Mouse (Mus musculus): ENCODE measurements around the gene Dazap2. TPM values are rescaled to one million over a fixed set of nuclear protein-coding genes. Genes with fewer than 3 reads are reported as not detected.

The Dazap2 gene
- 103 and 126 TPM in 2 replicates for polyA plus RNA-seq (2011; ENCODE audit: insufficient read length, low read depth, missing spikeins)

- Histone ChIP-seq H3K27ac (ENCODE audit: insufficient read depth, low read length) (0 out of 2 replicates have a peak within 1 kb of the TSS, but pooled peaks have one; percentile 6), H3K4me3 (ENCODE audit: insufficient read depth, low read length) (peak within 1 kb of the TSS; percentile 82), H3K4me1 (ENCODE audit: control insufficient read depth, insufficient read depth, low read length) (peaks cover 5% of the 10 kb centered on the region; the same call in 1 of the 2 replicates)
- TF ChIP-seq CTCF (IDR thresholded peaks at IDR 0.05; ENCODE audit: borderline replicate concordance, insufficient read depth, low read length) (no peak), POLR2A (IDR thresholded peaks at IDR 0.05; ENCODE audit: low read depth, low read length) (peak; percentile 97)
Measured at GRCm38 (mm10) chr15:100614996-100615824, at the start of gene Dazap2. Dazap2 (plus strand) TSS chr15:100615349.

GRCm38 (mm10) chr15:100566531-100566930 lies 48.6 kb upstream of the Dazap2 start:
- Histone ChIP-seq H3K4me1 (ENCODE audit: control insufficient read depth, insufficient read depth, low read length) (no peaks in the 10 kb centered on the region), H3K27ac (ENCODE audit: insufficient read depth, low read length) (no peak overlapping the region), H3K4me3 (ENCODE audit: insufficient read depth, low read length) (no peak overlapping the region)
- no peak for TF ChIP-seq POLR2A (IDR thresholded peaks at IDR 0.05; ENCODE audit: low read depth, low read length)
- no peak for TF ChIP-seq CTCF (IDR thresholded peaks at IDR 0.05; ENCODE audit: borderline replicate concordance, insufficient read depth, low read length)

- H3K4me3 ChIP-seq (ENCODE audit: insufficient read depth, low read length): no peak overlapping the region
- no peak for TF ChIP-seq CTCF (IDR thresholded peaks at IDR 0.05; ENCODE audit: borderline replicate concordance, insufficient read depth, low read length)
- TF ChIP-seq POLR2A (IDR thresholded peaks at IDR 0.05; ENCODE audit: low read depth, low read length): no peak
- no peak overlapping the region for H3K27ac ChIP-seq (ENCODE audit: insufficient read depth, low read length)
- H3K4me1 ChIP-seq (ENCODE audit: control insufficient read depth, insufficient read depth, low read length): no peaks in the 10 kb centered on the region
Measured at GRCm38 (mm10) chr15:100569239-100569638, 45.9 kb upstream of the Dazap2 start.

- no peaks in the 10 kb centered on the region for H3K4me1 ChIP-seq (ENCODE audit: control insufficient read depth, insufficient read depth, low read length)
- TF ChIP-seq CTCF (IDR thresholded peaks at IDR 0.05; ENCODE audit: borderline replicate concordance, insufficient read depth, low read length) (no peak), POLR2A (IDR thresholded peaks at IDR 0.05; ENCODE audit: low read depth, low read length) (no peak)
- no peak overlapping the region for H3K27ac ChIP-seq (ENCODE audit: insufficient read depth, low read length)
- H3K4me3 ChIP-seq (ENCODE audit: insufficient read depth, low read length): no peak overlapping the region
Measured at GRCm38 (mm10) chr15:100573946-100574345, 41.2 kb upstream of the Dazap2 start.

GRCm38 (mm10) chr15:100574378-100574777 lies 40.8 kb upstream of the Dazap2 start:
- Histone ChIP-seq H3K4me1 (ENCODE audit: control insufficient read depth, insufficient read depth, low read length) (no peaks in the 10 kb centered on the region), H3K4me3 (ENCODE audit: insufficient read depth, low read length) (no peak overlapping the region), H3K27ac (ENCODE audit: insufficient read depth, low read length) (no peak overlapping the region)
- TF ChIP-seq CTCF (IDR thresholded peaks at IDR 0.05; ENCODE audit: borderline replicate concordance, insufficient read depth, low read length) (no peak), POLR2A (IDR thresholded peaks at IDR 0.05; ENCODE audit: low read depth, low read length) (no peak)

- H3K4me1 ChIP-seq (ENCODE audit: control insufficient read depth, insufficient read depth, low read length): no peaks in the 10 kb centered on the region
- no peak overlapping the region for H3K27ac ChIP-seq (ENCODE audit: insufficient read depth, low read length)
- no peak overlapping the region for H3K4me3 ChIP-seq (ENCODE audit: insufficient read depth, low read length)
- TF ChIP-seq POLR2A (IDR thresholded peaks at IDR 0.05; ENCODE audit: low read depth, low read length) (no peak), CTCF (IDR thresholded peaks at IDR 0.05; ENCODE audit: borderline replicate concordance, insufficient read depth, low read length) (no peak)
Measured at GRCm38 (mm10) chr15:100575366-100575765, 39.8 kb upstream of the Dazap2 start.

- Histone ChIP-seq H3K27ac (ENCODE audit: insufficient read depth, low read length) (no peak overlapping the region), H3K4me1 (ENCODE audit: control insufficient read depth, insufficient read depth, low read length) (no peaks in the 10 kb centered on the region), H3K4me3 (ENCODE audit: insufficient read depth, low read length) (no peak overlapping the region)
- TF ChIP-seq POLR2A (IDR thresholded peaks at IDR 0.05; ENCODE audit: low read depth, low read length) (no peak), CTCF (IDR thresholded peaks at IDR 0.05; ENCODE audit: borderline replicate concordance, insufficient read depth, low read length) (no peak)
Measured at GRCm38 (mm10) chr15:100576392-100576791, 38.8 kb upstream of the Dazap2 start.

- Histone ChIP-seq H3K4me3 (ENCODE audit: insufficient read depth, low read length) (no peak overlapping the region), H3K4me1 (ENCODE audit: control insufficient read depth, insufficient read depth, low read length) (no peaks in the 10 kb centered on the region), H3K27ac (ENCODE audit: insufficient read depth, low read length) (no peak overlapping the region)
- TF ChIP-seq POLR2A (IDR thresholded peaks at IDR 0.05; ENCODE audit: low read depth, low read length) (no peak), CTCF (IDR thresholded peaks at IDR 0.05; ENCODE audit: borderline replicate concordance, insufficient read depth, low read length) (no peak)
Measured at GRCm38 (mm10) chr15:100576810-100577209, 38.3 kb upstream of the Dazap2 start.

GRCm38 (mm10) chr15:100577972-100578371 lies 37.2 kb upstream of the Dazap2 start:
- Histone ChIP-seq H3K4me1 (ENCODE audit: control insufficient read depth, insufficient read depth, low read length) (no peaks in the 10 kb centered on the region), H3K4me3 (ENCODE audit: insufficient read depth, low read length) (no peak overlapping the region), H3K27ac (ENCODE audit: insufficient read depth, low read length) (no peak overlapping the region)
- TF ChIP-seq POLR2A (IDR thresholded peaks at IDR 0.05; ENCODE audit: low read depth, low read length) (no peak), CTCF (IDR thresholded peaks at IDR 0.05; ENCODE audit: borderline replicate concordance, insufficient read depth, low read length) (no peak)

GRCm38 (mm10) chr15:100580108-100580507 lies 35.0 kb upstream of the Dazap2 start:
- Histone ChIP-seq H3K27ac (ENCODE audit: insufficient read depth, low read length) (no peak overlapping the region), H3K4me1 (ENCODE audit: control insufficient read depth, insufficient read depth, low read length) (no peaks in the 10 kb centered on the region), H3K4me3 (ENCODE audit: insufficient read depth, low read length) (no peak overlapping the region)
- TF ChIP-seq CTCF (IDR thresholded peaks at IDR 0.05; ENCODE audit: borderline replicate concordance, insufficient read depth, low read length) (no peak), POLR2A (IDR thresholded peaks at IDR 0.05; ENCODE audit: low read depth, low read length) (no peak)
